Mouse (Mus musculus): ENCODE results near the gene Dnah12. TPM values are rescaled to one million over a fixed set of nuclear protein-coding genes. Genes with fewer than 3 reads are reported as not detected.
A peak's percentile ranks its signal among the peaks of the same experiment; 100 is the strongest.

The Dnah12 gene
- total and polyA plus RNA-seq, 2 experiments from 2014 or later, result not detected

- H3K27ac ChIP-seq (ENCODE audit: low read depth), result no peak overlapping the region
- DNase-seq (ENCODE audit: low spot score), result no peak
- peak; percentile 24; the same call in 1 of the 2 replicates for ATAC-seq (ENCODE audit: insufficient read depth, low read depth)
Measured at GRCm38 (mm10) chr14:26858364-26858763, 165.3 kb downstream of the Dnah12 start.

GRCm38 (mm10) chr14:26859024-26859423 is 165.9 kb downstream of the Dnah12 start:
- no peaks in the 10 kb centered on the region for H3K27me3 ChIP-seq (ENCODE audit: control insufficient read depth, insufficient read depth, low read length)

More at GRCm38 (mm10) chr14:26858364-26858763, 165.3 kb downstream of the Dnah12 start:
- WGBS, result 59% methylated on average over 2 of the region's 2 CpGs
- Histone ChIP-seq H3K4me3 (ENCODE audit: low read depth, low read length) (no peak overlapping the region), H3K9ac (replicated peaks; ENCODE audit: low read depth, low read length) (no peak overlapping the region), H3K9me3 (replicated peaks; ENCODE audit: control insufficient read depth, low read length) (no peaks in the 10 kb centered on the region), H3K4me2 (ENCODE audit: low read depth, low read length) (no peak overlapping the region; the same call in 1 of the 2 replicates), H3K36me3 (replicated peaks; ENCODE audit: control insufficient read depth, insufficient read depth, low read length) (no peaks in the 10 kb centered on the region), H3K27me3 (ENCODE audit: control insufficient read depth, insufficient read depth, low read length) (no peaks in the 10 kb centered on the region), H3K4me1 (ENCODE audit: control insufficient read depth, insufficient read depth) (0 out of 2 replicates have a peak, but pooled peaks cover 9% of the 10 kb centered on the region)
- no peak for TF ChIP-seq CTCF (IDR thresholded peaks at IDR 0.05; ENCODE audit: low read depth)
- TF ChIP-seq EP300 (IDR thresholded peaks at IDR 0.05; ENCODE audit: low read depth), result no peak

GRCm38 (mm10) chr14:26867356-26867755 is 174.3 kb downstream of the Dnah12 start:
- Histone ChIP-seq H3K9me3 (replicated peaks; ENCODE audit: control insufficient read depth, low read length) (no peaks in the 10 kb centered on the region), H3K4me2 (ENCODE audit: low read depth, low read length) (no peak overlapping the region), H3K9ac (replicated peaks; ENCODE audit: low read depth, low read length) (no peak overlapping the region), H3K36me3 (replicated peaks; ENCODE audit: control insufficient read depth, insufficient read depth, low read length) (no peaks in the 10 kb centered on the region), H3K27ac (ENCODE audit: low read depth) (no peak overlapping the region), H3K4me3 (ENCODE audit: low read depth, low read length) (no peak overlapping the region), H3K27me3 (ENCODE audit: control insufficient read depth, insufficient read depth, low read length) (no peaks in the 10 kb centered on the region), H3K4me1 (ENCODE audit: control insufficient read depth, insufficient read depth) (no peaks in the 10 kb centered on the region)
- TF ChIP-seq CTCF (IDR thresholded peaks at IDR 0.05; ENCODE audit: low read depth) (no peak), EP300 (IDR thresholded peaks at IDR 0.05; ENCODE audit: low read depth) (no peak)
- DNase-seq (ENCODE audit: low spot score) (no peak), ATAC-seq (ENCODE audit: insufficient read depth, low read depth) (no peak)
- WGBS, result 71% methylated on average over 9 of the region's 9 CpGs

More at GRCm38 (mm10) chr14:26859024-26859423, 165.9 kb downstream of the Dnah12 start:
- no peak for TF ChIP-seq CTCF (IDR thresholded peaks at IDR 0.05; ENCODE audit: low read depth)
- TF ChIP-seq EP300 (IDR thresholded peaks at IDR 0.05; ENCODE audit: low read depth), result no peak
- H3K36me3 ChIP-seq (replicated peaks; ENCODE audit: control insufficient read depth, insufficient read depth, low read length), result no peaks in the 10 kb centered on the region
- H3K4me3 ChIP-seq (ENCODE audit: low read depth, low read length), result no peak overlapping the region
- no peak for ATAC-seq (ENCODE audit: insufficient read depth, low read depth)
- DNase-seq (ENCODE audit: low spot score), result no peak
- H3K9me3 ChIP-seq (replicated peaks; ENCODE audit: control insufficient read depth, low read length), result no peaks in the 10 kb centered on the region
- H3K4me1 ChIP-seq (ENCODE audit: control insufficient read depth, insufficient read depth), result 0 out of 2 replicates have a peak, but pooled peaks cover 9% of the 10 kb centered on the region
- no peak overlapping the region for H3K9ac ChIP-seq (replicated peaks; ENCODE audit: low read depth, low read length)
- no peak overlapping the region for H3K27ac ChIP-seq (ENCODE audit: low read depth)
- WGBS, result 49% methylated on average over 3 of the region's 3 CpGs
- no peak overlapping the region for H3K4me2 ChIP-seq (ENCODE audit: low read depth, low read length)

GRCm38 (mm10) chr14:26868299-26868698 is 175.2 kb downstream of the Dnah12 start:
- Histone ChIP-seq H3K4me2 (ENCODE audit: low read depth, low read length) (no peak overlapping the region), H3K9me3 (replicated peaks; ENCODE audit: control insufficient read depth, low read length) (no peaks in the 10 kb centered on the region), H3K36me3 (replicated peaks; ENCODE audit: control insufficient read depth, insufficient read depth, low read length) (no peaks in the 10 kb centered on the region), H3K4me3 (ENCODE audit: low read depth, low read length) (no peak overlapping the region), H3K9ac (replicated peaks; ENCODE audit: low read depth, low read length) (no peak overlapping the region), H3K27me3 (ENCODE audit: control insufficient read depth, insufficient read depth, low read length) (no peaks in the 10 kb centered on the region), H3K4me1 (ENCODE audit: control insufficient read depth, insufficient read depth) (no peaks in the 10 kb centered on the region), H3K27ac (ENCODE audit: low read depth) (no peak overlapping the region)
- no peak for ATAC-seq (ENCODE audit: insufficient read depth, low read depth)
- 70% methylated on average over 5 of the region's 5 CpGs for WGBS
- DNase-seq (ENCODE audit: low spot score), result no peak
- no peak for TF ChIP-seq CTCF (IDR thresholded peaks at IDR 0.05; ENCODE audit: low read depth)
- no peak for TF ChIP-seq EP300 (IDR thresholded peaks at IDR 0.05; ENCODE audit: low read depth)

- no peaks in the 10 kb centered on the region for H3K36me3 ChIP-seq (replicated peaks; ENCODE audit: control insufficient read depth, insufficient read depth, low read length)
- no peaks in the 10 kb centered on the region for H3K9me3 ChIP-seq (replicated peaks; ENCODE audit: control insufficient read depth, low read length)
- ATAC-seq (ENCODE audit: insufficient read depth, low read depth), result no peak
- TF ChIP-seq EP300 (IDR thresholded peaks at IDR 0.05; ENCODE audit: low read depth), result no peak
- TF ChIP-seq CTCF (IDR thresholded peaks at IDR 0.05; ENCODE audit: low read depth), result no peak
- no peak overlapping the region for H3K4me2 ChIP-seq (ENCODE audit: low read depth, low read length)
- H3K4me3 ChIP-seq (ENCODE audit: low read depth, low read length), result no peak overlapping the region
- 64% methylated on average over 4 of the region's 4 CpGs for WGBS
- H3K4me1 ChIP-seq (ENCODE audit: control insufficient read depth, insufficient read depth), result no peaks in the 10 kb centered on the region
- DNase-seq (ENCODE audit: low spot score), result no peak
- no peak overlapping the region for H3K9ac ChIP-seq (replicated peaks; ENCODE audit: low read depth, low read length)
- H3K27me3 ChIP-seq (ENCODE audit: control insufficient read depth, insufficient read depth, low read length), result no peaks in the 10 kb centered on the region
- no peak overlapping the region for H3K27ac ChIP-seq (ENCODE audit: low read depth)
Measured at GRCm38 (mm10) chr14:26878756-26879155, 185.7 kb downstream of the Dnah12 start.

- Histone ChIP-seq H3K9ac (replicated peaks; ENCODE audit: low read depth, low read length) (no peak overlapping the region), H3K4me3 (ENCODE audit: low read depth, low read length) (no peak overlapping the region), H3K4me2 (ENCODE audit: low read depth, low read length) (no peak overlapping the region), H3K4me1 (ENCODE audit: control insufficient read depth, insufficient read depth) (no peaks in the 10 kb centered on the region), H3K27me3 (ENCODE audit: control insufficient read depth, insufficient read depth, low read length) (no peaks in the 10 kb centered on the region), H3K36me3 (replicated peaks; ENCODE audit: control insufficient read depth, insufficient read depth, low read length) (no peaks in the 10 kb centered on the region), H3K9me3 (replicated peaks; ENCODE audit: control insufficient read depth, low read length) (no peaks in the 10 kb centered on the region), H3K27ac (ENCODE audit: low read depth) (no peak overlapping the region)
- TF ChIP-seq CTCF (IDR thresholded peaks at IDR 0.05; ENCODE audit: low read depth), result no peak
- TF ChIP-seq EP300 (IDR thresholded peaks at IDR 0.05; ENCODE audit: low read depth), result no peak
- 70% methylated on average over 2 of the region's 2 CpGs for WGBS
- ATAC-seq (ENCODE audit: insufficient read depth, low read depth) (no peak), DNase-seq (ENCODE audit: low spot score) (no peak)
Measured at GRCm38 (mm10) chr14:26879976-26880375, 186.9 kb downstream of the Dnah12 start.
